Comparison of ENCODE assay signal across 9 mouse cellular contexts in genomic region chr9:34488267-34488666, GRCm38 (mm10). TPM values are rescaled to one million over a fixed set of nuclear protein-coding genes. Genes with fewer than 3 reads are reported as not detected.
A peak's percentile ranks its signal among the peaks of the same experiment; 100 is the strongest.
DNase-seq lines count a peak whose midpoint lies in the region; ATAC-seq and TF ChIP-seq lines count a peak whose summit lies in the region.
"Had no signal": no experiment of that assay in that cellular context is flagged by ENCODE, and none has a peak within 500 bp of the region (broad histone marks: within the 10 kb centered on the region; RNA-seq: fewer than 3 reads in every experiment).

No protein-coding gene starts in this region.

- no peaks in the 10 kb centered on the region for H3K79me2 ChIP-seq in C2C12 (ENCODE audit: control insufficient read depth, insufficient read depth)

- H3K27ac ChIP-seq in heart, embryonic 10.5 days: no peak overlapping the region
- H3K27ac ChIP-seq in forebrain, embryonic 13.5 days: no peak overlapping the region
- H3K27ac ChIP-seq in liver, embryonic 14.5 days: no peak overlapping the region

- peak overlapping the region; percentile 83 for H3K4me2 ChIP-seq in forebrain, embryonic 13.5 days
- H3K4me2 ChIP-seq in liver, embryonic 14.5 days (ENCODE audit: low read depth): peak overlapping the region; percentile 25

- H3K4me1 ChIP-seq in heart, embryonic 10.5 days: peaks cover 19% of the 10 kb centered on the region
- H3K4me1 ChIP-seq in forebrain, embryonic 13.5 days: peaks cover 37% of the 10 kb centered on the region
- 0 out of 4 replicates have a peak, but pooled peaks cover 0 to 2% of the 10 kb centered on the region in 2 experiments for H3K4me1 ChIP-seq in liver, embryonic 14.5 days (replicated peaks; ENCODE audit: control insufficient read depth in 2 of 2, insufficient read depth in 2 of 2, low read length in 1 of 2)

- H3ac ChIP-seq in C2C12 (ENCODE audit: control insufficient read depth, insufficient read length, low read depth): peak overlapping the region; percentile 44

- no peak for TF ChIP-seq EP300 in liver, embryonic 14.5 days (IDR thresholded peaks at IDR 0.05; ENCODE audit: low read depth)

- no peak for TF ChIP-seq CTCF in C2C12 (IDR thresholded peaks at IDR 0.05; ENCODE audit: control insufficient read depth, insufficient read depth, insufficient read length)
- no peak for TF ChIP-seq CTCF in liver, embryonic 14.5 days (IDR thresholded peaks at IDR 0.05; ENCODE audit: low read depth)

- H3K9me3 ChIP-seq in heart, embryonic 10.5 days: no peaks in the 10 kb centered on the region
- no peaks in the 10 kb centered on the region for H3K9me3 ChIP-seq in forebrain, embryonic 13.5 days (replicated peaks)
- no peaks in the 10 kb centered on the region for H3K9me3 ChIP-seq in liver, embryonic 14.5 days (ENCODE audit: control insufficient read depth, low read length)

- ATAC-seq in forebrain, embryonic 13.5 days: peak; percentile 34
- ATAC-seq in liver, embryonic 14.5 days (ENCODE audit: insufficient read depth): no peak

- peak overlapping the region; percentile 71 for H3K9ac ChIP-seq in forebrain, embryonic 13.5 days
- no peak overlapping the region for H3K9ac ChIP-seq in liver, embryonic 14.5 days (replicated peaks)

- H3K36me3 ChIP-seq in heart, embryonic 10.5 days: no peaks in the 10 kb centered on the region
- H3K36me3 ChIP-seq in C2C12 (ENCODE audit: control insufficient read depth, insufficient read depth): no peaks in the 10 kb centered on the region
- H3K36me3 ChIP-seq in forebrain, embryonic 13.5 days (ENCODE audit: poor library complexity, severe bottlenecking): no peaks in the 10 kb centered on the region
- no peaks in the 10 kb centered on the region for H3K36me3 ChIP-seq in liver, embryonic 14.5 days (replicated peaks; ENCODE audit: control insufficient read depth, insufficient read depth, low read depth)

- H3K79me3 ChIP-seq in C2C12 (ENCODE audit: low read depth): no peaks in the 10 kb centered on the region

- WGBS in heart, embryonic 10.5 days: under 1% methylated on average over 9 of the region's 9 CpGs
- WGBS in forebrain, embryonic 13.5 days: under 1% methylated on average over 9 of the region's 9 CpGs
- 4% methylated on average over 9 of the region's 9 CpGs for WGBS in liver, embryonic 14.5 days (ENCODE audit: insufficient replicate concordance)

- H3K4me3 ChIP-seq in heart, embryonic 10.5 days: peak overlapping the region; percentile 69
- peak overlapping the region; percentile 43 for H3K4me3 ChIP-seq in C2C12 (ENCODE audit: insufficient read depth, poor library complexity, severe bottlenecking)
- H3K4me3 ChIP-seq in forebrain, embryonic 13.5 days: peak overlapping the region; percentile 70
- H3K4me3 ChIP-seq in liver, embryonic 14.5 days (ENCODE audit: insufficient read depth in 1 of 2, low read depth in 2 of 2, low read length in 2 of 2): peak overlapping the region in 1 of 2 experiments; percentile 33; a peak in 2 of 4 replicates

- no peak for DNase-seq in heart, embryonic 10.5 days (ENCODE audit: low spot score)
- DNase-seq in heart, adult 11 months: no peak
- DNase-seq in liver, embryonic 14.5 days (ENCODE audit: low read depth in 3 of 3, low spot score in 3 of 3): no peak
- no peak for DNase-seq in spleen, postnatal 10 days (ENCODE audit: low spot score in 2 of 2)
- DNase-seq in adrenal gland, postnatal 25 days: no peak
- no peak for DNase-seq in spleen, postnatal 14 days (ENCODE audit: low spot score in 2 of 2)

- H3K27me3 ChIP-seq in heart, embryonic 10.5 days (ENCODE audit: insufficient read depth, poor library complexity, severe bottlenecking): peaks cover 93% of the 10 kb centered on the region
- no peaks in the 10 kb centered on the region for H3K27me3 ChIP-seq in C2C12 (ENCODE audit: control insufficient read depth, insufficient read depth, insufficient read length)
- H3K27me3 ChIP-seq in forebrain, embryonic 13.5 days: peaks cover 53% of the 10 kb centered on the region
- H3K27me3 ChIP-seq in liver, embryonic 14.5 days (ENCODE audit: control insufficient read depth, insufficient read depth, low read length): peaks cover 52% of the 10 kb centered on the region

TF ChIP-seq in C2C12, 6 proteins besides CTCF, POLR2A, EP300 and RAD21:
- TF ChIP-seq USF1 (IDR thresholded peaks at IDR 0.05; ENCODE audit: low read depth) (no peak), MAX (IDR thresholded peaks at IDR 0.05) (no peak), FOSL1 (IDR thresholded peaks at IDR 0.05; ENCODE audit: insufficient read depth, low read length, poor library complexity, severe bottlenecking) (no peak), MYOG (IDR thresholded peaks at IDR 0.05; ENCODE audit: control insufficient read depth, extremely low read depth, insufficient read length) (no peak), CEBPB (IDR thresholded peaks at IDR 0.05; ENCODE audit: low read depth) (no peak), MYOD1 (IDR thresholded peaks at IDR 0.05; ENCODE audit: control insufficient read depth, insufficient read length, low read depth) (no peak)

RNA-seq across cellular contexts. Expression of gene Kirrel3, which starts 2.6 kb away (rescaled TPM):
- polyA plus RNA-seq in heart, embryonic 10.5 days (2016; fragmentation: Nextera tagmentation; extraction: Ambion mirVana): 0.48 and 1.0 TPM in 2 replicates
- polyA plus RNA-seq in C2C12 (2012; fragmentation: generic; extraction: Trizol): 5.2 TPM
- polyA plus RNA-seq in forebrain, embryonic 13.5 days (2015; fragmentation: Nextera tagmentation; extraction: Ambion mirVana): 17.1 and 23.2 TPM in 2 replicates
- polyA plus RNA-seq in liver, embryonic 14.5 days (2012; rRNA removed): 0.05 and 0.08 TPM in 2 replicates
- 0.03 TPM in 1 of 2 replicates, not detected in the other for polyA plus RNA-seq in liver, embryonic 14.5 days (2014; fragmentation: Nextera tagmentation; extraction: Ambion mirVana)
- total RNA-seq in adrenal gland, postnatal 25 days (2021): 0.52 and 0.76 TPM in 2 replicates
- total RNA-seq: CH12.LX had no signal
